Mouse (Mus musculus) lung, postnatal 10 days (tissue): ENCODE measurements around the gene Akna.

Experiments used
- DNase-seq: peaks from one replicate; pipeline ENCODE4 v3.0.0; 2021

Gene Akna

DNA sequence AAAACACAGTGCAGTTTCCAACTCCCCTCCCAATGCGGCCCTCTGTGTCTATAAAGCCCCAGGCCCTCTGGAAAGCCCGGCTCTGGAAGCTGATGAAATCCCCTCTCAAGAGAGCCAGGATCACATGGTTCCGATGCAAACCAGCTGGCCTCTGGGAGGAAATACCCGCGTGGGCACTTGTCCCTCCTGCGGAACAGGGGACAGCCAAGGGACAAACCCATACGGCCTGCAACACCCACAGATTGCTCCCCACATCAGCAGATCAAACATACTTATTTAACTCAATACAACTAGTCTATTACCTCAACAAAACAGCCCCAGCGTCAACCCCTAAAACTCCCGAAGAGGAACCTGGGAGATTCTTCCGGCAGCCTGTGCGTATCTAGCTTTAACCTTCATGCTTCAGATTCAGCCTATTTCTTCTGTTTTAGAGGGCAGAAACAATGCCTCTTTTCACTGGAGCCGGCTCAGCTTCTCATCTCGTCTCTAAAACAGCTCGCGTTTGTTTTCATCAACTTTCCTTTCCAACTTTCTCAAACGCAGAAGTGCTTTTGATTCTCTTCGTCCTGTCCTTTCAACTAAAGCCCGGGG is 6.3 kb upstream of the Akna start:
- DNase-seq = peak; percentile 74

DNA sequence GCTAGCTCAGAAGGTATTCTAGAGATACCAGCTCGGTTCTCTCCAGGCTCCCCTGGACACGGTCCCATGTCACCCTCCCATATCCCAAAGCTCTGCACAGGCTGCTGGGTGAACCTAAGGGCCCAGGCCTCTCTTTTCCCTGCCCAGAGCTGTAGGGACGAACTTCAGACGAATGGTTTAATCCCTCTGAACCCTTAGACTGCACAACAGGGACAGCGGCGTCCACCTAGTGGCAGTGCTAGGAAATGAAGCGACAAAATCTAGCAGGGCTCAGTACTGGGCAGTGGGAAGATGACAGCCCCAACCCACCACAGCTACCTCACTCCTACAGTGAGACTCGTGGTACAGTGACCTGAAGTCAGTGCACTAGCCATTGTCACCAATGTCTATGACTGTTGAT is 5.5 kb upstream of the Akna start:
- peak; percentile 83 for DNase-seq

DNA sequence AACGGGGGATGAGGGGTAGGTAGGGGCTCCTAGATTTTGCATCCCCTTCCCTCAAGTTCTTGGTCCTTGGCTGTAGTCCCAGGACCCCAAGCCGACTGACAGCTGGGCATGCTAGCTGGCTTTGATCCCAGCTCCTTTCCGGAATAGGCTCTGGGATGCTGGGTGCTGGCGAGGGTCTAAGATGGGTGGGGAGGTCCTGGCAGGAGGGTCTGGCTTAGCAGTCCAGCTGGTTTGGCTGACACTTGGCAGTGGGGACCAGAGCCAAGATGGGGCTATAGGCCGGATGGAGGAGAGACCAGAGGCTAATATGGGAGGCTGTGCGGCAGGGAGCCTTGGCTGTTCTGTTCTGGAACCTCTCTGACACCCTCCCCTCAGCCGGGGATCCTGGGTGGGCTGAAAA is 5.1 kb upstream of the Akna start:
- DNase-seq = peak; percentile 65

DNA sequence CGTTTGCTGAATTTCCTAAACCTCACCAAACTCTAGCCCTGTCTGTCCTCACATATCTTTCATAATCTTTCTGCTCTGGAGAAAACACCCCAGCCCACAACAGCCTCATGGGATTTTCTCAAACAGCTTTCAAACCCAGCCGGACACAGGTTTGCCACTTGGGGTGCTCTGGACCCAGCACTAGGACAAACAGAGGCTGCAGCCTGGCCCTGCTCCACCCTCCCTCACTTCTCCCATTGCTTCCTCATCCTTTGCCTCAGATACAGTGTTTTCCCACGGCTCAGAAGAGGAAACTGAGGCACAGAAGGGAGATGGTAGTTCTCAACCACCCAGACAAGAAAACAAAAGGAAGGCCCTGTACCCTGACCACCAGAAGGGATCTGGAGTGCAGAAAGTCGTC is 2.5 kb upstream of the Akna start:
- DNase-seq = no peak

DNA sequence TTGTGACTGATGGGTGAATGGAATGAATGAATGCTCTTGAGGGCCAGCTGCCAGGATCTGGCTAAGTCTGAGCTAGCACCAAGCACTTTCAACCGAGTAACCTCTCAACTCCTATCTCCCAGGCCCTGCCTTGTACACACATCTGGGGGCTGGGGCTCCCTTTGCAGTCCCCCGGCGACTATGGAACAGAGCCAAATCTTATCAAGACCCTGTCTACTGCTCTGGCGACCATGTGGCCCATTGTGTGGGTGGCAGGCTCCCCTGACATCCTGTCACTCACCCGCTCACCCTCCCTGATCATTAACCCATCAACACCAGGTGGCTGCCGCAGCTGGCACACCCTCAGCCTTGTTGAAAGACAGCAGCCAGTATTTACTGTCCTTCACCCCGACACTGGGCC is 1.9 kb upstream of the Akna start:
- no peak for DNase-seq

DNA sequence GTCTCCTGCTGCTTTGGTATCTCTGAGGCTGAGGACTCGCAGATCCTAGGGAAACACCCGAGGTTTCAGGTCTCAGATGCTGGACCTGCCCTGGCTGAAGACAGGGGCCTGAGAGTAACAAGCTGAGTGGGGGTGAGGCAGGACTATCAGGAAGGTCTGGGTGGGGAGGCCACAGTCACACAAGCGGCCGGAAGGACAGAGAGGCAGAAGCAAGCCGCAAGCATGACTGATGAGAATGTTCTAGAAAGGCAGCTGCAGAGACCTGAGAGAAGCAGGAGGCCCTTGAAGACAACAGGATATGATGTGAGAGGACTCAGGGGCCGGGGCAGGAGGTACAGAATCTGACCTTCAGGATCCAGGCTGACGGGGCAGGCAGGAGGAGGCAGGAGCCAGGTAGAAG is 1.1 kb upstream of the Akna start:
- DNase-seq = no peak

DNA sequence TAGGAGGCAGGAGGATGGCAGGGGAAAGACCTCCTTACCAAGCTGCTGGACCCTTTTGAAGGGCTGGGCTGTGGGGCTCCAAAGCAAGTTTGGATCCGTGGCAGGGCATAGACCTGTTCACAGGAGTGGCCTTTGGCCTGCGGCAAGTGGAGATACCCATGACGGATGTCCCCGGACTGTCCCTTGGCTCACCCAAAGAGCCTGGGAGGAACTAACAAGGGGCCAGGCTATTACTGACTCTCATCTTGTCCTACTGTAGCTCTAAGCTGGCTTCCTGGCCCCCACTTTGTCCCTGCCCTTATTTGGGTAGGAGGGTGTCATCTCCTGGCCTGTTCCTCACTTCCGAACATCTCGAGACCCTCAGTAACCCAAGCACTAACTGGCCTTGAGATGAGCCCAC is 596 bp downstream of the Akna start:
- DNase-seq = no peak

DNA sequence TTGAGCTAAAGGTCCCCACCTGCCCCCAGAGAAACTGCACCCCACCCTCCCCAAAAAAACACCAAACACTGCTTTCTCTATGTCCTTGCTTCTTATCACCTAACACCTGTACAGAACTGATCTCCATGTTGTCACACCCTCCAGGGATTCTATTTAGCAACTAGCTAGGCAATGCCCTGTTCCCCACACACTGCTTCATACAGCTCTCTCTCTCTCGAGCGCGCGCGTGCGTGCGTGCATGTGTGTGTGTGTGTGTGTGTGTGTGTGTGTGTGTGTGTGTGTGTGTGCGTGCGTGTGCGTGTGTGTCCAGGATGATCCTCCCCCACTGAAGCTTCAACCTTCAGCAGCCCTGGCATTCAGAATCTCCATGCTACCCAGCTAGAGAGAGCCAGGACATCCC is 1.1 kb downstream of the Akna start:
- DNase-seq = no peak

DNA sequence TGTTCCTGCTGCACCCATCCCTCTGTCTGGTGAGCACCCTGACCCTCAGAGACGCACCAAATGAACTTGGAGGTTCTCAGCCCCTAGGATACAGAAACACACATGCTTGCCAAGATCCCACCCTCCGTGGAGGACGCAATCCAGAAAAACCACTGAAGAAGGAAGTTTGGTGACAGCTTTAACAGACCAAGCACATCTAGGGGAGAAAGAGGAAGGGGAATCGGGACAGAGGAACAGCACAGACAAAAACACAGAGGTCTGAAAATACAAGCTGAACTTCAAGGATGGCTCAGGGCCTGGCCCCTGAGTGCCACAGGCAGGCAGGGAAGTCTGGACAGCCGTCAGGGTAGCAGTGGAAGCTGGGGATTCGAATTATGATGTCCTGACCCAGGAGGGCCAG is 1.5 kb downstream of the Akna start:
- no peak for DNase-seq

DNA sequence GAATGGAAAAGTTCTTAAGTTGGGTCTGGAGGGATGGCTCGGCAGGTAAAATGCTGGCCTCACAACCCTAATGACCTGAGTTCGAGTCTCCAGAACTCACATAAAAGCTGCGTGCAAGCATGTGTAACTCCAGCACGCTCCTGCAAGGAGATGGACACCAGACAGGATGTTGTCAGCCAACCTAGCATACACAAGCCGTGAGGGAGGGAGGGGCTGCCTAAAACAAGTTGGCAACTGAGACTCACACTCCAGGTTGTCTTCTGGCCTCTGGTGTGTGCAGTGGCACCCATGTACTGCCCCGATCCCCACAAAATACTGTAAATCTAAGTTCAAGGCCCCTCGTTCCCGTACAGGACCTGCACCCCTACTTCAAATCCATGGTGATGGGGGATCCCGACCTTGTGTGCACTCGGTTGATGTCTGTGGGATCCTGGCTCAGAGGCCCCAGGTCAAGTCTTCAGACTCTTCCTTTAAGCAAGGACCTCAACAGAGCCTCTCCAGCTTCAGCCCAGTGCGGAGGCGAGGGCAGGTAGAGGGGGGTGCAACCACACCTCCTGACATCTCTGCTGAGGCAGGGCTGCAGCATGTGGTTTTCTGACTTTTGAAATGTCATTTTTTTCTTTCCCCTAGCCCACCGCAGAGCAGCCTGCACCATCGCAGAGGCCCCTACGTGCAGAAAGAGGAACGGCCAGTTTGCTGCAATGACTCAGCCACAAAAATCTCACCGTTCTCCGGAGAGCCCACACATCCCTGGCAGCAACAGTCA is 2.4 kb downstream of the Akna start:
- no peak for DNase-seq

DNA sequence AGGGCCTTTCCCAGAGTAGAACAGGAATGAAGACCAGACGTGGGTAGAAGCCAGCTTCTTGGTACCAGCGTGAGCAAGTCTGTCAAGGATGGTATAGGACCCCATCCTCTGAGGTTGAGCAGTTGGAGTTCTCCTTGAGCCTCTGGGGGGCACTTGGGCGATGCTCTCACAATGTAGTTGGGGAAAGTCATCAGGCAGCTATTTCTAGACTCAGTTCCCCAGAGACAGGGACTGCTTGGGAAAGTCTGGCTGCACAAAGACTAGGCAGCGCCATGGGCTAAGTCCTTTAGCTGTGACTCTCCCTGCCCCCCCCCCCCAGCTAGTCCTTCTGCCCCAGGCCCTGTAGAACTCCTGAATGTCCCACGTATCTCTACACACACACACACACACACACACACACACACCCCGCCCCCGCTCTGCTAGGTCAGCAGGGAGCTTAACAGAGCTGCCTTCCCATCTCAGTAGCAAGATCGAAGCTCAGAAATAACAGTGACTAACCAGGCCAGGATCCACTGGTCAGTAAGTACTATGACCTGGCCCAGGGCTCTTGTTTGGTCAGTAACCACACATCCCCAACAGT is 3.4 kb downstream of the Akna start:
- DNase-seq = no peak

DNA sequence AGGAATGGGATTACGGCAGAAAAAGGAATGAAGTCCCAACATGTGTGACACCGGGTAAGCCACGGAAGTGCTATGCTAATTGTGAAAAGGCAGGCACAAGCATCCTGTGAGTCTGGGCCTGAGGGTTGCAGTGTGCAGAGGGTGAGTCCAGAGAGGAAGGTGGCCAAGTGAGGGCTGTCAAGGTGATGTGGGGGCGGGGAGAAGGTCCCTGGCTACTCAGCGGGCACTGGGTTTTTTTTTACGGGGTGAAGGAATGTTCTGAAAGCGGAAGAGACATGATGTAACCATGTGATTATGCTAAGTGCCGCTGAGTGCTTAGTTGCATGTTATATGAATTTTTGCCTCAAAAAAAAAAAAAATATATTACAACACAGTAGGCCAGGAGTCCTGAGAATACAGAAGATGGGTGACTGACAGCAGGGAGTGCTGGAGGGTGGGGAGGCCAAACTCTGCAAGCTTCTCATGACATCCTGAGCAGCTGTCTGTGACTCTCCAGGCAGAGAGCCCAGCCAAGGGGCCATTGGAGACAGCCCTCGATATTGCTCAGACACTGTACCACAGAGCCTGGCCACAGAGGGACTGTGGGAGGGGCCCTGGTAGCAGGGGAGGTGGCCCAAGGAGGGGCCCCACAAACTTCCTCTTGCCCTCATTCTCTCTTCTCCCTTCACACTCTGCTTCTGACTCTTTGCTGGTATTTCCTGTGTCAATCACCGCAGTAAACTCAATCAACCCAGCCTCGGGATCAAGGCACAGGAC is 4.1 kb downstream of the Akna start:
- DNase-seq = peak; percentile 78

DNA sequence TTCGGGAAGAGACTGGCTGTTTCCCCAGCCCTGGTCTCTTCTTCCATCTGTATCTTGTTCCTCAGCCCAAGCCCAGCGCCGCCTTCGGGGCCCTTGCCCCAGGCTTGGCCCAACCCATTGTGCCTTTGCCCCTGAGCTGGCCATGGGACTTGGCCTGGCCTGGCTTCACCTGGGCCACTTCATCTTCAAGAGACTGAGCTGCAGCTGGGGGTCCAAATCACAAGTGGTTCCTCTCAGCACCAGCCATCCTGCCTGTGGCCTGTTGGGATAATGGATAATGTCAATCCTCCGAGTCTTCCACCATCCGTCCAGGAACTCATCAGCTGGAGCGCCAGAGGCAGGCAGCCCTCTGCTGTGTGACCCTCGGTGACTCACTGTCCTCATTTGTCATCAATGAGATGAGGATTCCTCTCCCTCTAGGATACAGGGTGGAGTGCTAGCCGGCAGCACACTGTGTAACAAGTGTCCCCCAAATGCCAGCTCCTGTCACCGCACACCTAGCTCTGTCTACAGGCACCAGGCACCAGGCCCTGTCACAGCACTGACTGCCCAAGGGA is 5.1 kb downstream of the Akna start:
- no peak for DNase-seq

DNA sequence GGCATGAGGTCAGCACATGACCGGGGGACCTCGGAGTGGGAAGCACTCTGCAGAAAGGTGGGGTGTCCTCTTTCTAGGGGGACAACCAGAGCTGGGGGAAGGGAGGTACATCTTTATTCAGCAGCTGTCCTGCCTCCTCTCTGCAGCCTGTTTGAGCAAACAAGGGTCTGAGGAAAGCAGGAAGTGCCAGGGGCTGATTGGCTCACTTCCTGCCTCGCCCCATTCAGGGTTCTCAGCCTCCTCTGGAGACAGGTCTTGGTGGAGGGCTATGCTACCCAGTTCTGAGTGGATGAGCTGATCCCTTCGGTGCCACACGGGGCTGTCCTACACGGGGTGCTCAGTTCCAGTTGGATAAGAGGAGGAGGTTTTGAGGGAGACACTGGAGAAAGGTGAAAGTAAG is 11.8 kb downstream of the Akna start:
- no peak for DNase-seq

DNA sequence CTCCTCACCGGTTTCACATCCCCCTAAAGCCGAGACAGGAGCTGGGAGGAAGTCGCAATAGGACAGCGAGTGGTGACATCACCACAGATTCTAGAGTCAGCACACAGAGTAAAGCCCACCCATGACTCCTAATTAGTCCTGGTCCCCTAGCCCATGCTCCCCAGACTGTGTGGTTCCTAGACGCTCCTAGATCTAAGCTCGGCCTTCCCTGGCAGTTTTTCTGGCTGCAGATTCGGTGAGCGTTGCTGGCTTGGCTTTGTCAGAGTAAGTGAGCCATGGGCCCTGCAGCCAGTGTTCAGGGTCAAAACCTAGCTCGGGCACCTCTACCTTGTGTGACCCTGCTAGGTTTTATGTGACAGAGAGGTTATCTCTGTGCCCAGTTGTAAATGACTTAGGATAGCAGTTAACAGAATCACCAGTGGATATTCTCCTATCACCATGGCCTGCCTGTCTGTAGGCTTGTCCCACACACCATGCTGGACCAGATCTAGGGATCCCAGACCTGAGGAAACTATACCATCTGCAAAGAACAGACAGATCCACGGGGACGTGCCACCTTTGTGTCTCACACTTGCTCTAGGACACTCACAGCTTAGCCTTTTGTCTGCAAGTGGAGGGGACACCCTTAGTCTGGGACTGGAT is 13.1 kb downstream of the Akna start:
- no peak for DNase-seq

DNA sequence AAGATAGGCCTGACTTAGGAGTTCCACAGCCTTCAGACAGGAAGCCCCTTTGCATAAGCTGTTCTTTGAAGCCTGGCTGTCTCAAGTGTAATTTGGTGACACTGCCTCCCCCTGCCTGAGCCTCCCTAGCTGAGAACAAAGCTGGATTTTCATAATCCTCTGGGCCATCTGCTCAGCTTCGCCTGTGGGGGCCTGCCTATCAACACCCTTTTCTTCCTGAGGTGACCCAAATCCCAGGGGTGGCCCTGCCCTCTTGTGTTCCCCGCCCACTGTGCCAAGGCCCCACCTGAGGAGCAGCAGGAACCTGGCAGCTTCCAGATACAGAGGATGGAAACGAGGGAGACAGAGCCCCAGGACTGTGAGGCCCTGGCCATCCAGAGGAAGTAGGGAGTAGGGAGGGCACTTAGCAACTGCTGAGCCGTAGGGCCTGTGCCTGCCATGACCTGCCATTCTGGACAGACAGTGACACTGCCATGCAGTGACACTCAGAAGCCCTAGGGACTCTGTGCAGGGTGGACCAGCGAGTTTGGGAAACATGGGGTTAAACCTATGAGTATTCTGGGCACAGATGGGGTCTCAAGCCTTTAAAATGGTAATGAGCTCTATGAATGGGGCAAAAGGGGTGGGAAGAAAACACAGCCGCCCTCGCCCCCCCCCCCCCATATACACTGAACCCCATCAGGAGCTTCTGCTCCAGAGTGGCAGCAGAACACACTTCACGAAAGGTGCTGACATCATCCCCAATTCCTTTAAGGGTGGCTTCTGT is 13.8 kb downstream of the Akna start:
- DNase-seq = no peak

DNA sequence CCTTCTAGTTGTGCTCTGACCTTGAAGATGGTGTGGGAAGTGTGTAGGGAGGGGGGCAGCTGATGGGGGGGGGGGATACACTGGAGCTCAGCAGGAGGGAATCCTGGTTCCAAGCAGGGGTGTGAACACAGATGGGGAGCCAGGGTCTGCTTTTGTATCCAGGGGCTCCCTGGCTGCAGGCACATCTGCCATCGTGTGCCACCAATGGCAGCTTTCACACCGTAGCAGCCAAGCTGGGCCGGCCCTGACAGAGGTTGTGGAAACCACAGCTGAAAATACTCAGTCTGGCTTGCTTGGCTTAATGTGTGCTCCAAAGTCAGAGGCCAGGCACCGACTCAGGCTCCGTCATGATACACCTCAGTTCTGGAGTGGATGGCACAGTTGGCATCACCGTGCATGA is 15.1 kb downstream of the Akna start:
- DNase-seq = no peak

DNA sequence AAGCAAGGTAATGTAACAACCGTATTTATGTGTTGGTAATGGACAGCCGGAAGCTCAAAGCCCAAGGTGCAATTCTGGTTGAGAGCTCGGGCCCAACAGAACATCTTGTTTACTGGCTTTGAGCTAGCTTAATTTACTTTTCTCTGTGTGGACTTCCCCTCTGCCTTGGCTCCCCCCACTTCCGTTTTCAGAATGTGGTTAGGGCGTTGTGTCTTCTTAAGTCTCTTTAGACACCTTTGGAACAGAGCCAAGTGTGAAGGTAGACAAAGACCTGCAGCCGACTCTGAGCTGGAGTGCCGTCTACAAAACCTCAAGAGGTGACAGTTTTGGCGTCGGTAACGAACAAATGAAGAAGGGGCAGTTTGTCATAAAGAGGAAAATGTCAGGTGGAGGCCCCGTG is 17.4 kb downstream of the Akna start:
- peak; percentile 52 for DNase-seq

DNA sequence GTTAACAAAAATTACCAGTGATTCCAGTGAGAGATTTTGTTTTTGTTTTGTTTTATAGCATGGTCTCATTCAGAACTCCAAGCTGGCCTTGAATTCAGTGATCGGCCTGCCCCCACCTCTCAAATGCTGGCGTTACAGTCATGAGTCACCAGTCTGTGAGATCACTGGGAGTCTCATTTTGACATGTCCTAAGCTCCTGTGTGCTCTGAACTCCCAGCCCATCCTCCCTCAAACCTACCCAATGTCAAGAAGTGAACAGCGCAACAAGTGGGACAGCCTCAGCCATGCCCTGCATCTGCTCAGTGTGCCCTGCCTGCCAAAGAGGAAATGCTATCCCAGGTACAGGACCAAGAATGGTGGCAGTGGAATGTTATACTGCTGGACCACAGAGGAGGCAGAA is 17.9 kb downstream of the Akna start:
- no peak for DNase-seq

DNA sequence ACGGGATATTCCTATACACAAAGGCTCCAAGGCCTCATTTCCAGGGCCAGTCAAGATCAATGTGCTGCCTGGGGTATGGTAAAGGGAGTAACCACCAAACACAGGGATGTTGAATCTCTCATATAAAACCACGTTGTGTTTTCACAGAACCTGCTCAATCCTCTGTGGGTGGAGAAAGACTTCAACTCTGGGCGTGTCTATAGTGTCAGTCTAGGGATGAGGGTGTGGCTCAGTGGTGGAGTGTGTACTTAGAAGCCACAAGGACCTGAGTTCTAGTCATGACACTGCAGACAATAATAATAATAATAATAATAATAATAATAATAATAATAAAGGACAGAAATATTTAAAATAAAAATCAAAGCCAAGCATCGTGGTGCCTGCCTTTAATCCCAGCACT is 18.9 kb downstream of the Akna start:
- DNase-seq = no peak

DNA sequence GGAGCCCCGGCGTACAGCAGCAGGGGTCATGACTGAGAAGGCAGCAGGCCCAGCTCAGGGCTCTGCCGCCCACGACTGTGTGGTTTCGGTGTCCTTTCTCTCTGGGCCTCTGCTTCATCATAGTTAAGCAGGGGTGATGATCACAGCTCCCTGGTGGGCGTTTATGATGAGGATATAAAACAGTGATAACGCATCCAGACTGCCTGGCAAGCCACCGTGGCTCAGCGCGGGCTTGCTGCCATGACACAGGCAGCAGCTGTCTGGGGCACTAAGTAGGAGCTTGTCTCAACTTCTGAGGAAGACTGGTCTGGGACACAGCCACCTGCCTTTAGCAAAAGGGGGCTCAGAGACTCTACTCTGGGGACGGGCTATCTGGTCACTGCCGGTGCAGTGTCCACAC is 19.7 kb downstream of the Akna start:
- DNase-seq = no peak

DNA sequence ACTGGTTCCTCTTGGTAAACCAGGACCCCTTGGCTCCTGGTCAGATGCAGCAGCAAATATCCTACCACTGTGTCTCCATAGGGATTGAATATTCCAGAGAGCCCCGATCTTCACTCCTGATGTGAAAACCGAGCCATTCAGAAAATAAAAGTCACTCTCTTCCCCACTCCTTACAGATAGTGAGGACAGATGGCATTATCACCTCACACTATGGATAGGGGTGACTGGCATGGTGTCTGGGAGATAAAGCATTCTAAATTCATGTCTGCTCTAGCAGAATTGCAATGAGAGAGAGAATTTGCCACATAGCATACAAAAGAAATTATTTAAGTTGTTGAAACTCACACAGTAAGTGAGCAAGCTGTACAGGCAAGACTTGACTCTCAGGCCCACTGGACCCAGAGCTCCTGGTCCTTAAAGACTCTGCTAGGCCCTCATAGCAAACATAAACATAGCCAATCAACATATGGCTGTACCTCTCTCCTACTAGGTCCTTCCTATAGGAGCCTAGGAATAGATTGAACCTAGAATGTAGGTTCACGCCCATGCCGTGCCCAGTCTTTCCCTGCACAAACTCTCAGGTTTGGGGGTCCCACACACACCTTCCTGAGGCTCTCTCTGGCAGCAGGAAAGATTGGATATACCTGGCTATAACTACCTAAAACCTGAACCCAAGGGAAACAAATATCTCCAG is 20.3 kb downstream of the Akna start:
- DNase-seq = no peak
